Mouse (Mus musculus) heart, adult 2 months (tissue): ENCODE results near the gene Tbr1. TPM values are rescaled to one million over a fixed set of nuclear protein-coding genes. Genes with fewer than 3 reads are reported as not detected.

Experiments used
- DNase-seq, 2 experiments: peaks; one replicate each; pipeline ENCODE4 v3.0.0; 2021
- H3K27ac ChIP-seq: fragments of 200-600 bp; 2 replicates; pipeline ENCODE4 v1.8.1; 2022
- H3K27me3 ChIP-seq: fragments of 200-500 bp; 2 replicates; pipeline ENCODE4 v1.6.1; 2012; ENCODE audit warnings: mild to moderate bottlenecking, low read length, inconsistent platforms, mixed read lengths; ENCODE audit not compliant: control insufficient read depth, insufficient read depth
- H3K36me3 ChIP-seq: fragments of 200-500 bp; 2 replicates; pipeline ENCODE4 v1.6.1; 2012; ENCODE audit warnings: low read length, inconsistent platforms; ENCODE audit not compliant: control insufficient read depth, insufficient read depth
- H3K4me1 ChIP-seq: fragments of 200-500 bp; 2 replicates; pipeline ENCODE4 v1.6.1; 2011; ENCODE audit warnings: low read length; ENCODE audit not compliant: control insufficient read depth, insufficient read depth
- H3K4me3 ChIP-seq: fragments of 200-600 bp; 2 replicates; pipeline ENCODE4 v1.8.1; 2022
- H3K79me2 ChIP-seq: fragments of 200-500 bp; replicated peaks from 2 replicates; pipeline ENCODE4 v1.6.1; 2012; ENCODE audit warnings: mild to moderate bottlenecking, inconsistent platforms, low read length, moderate library complexity, mixed read lengths; ENCODE audit not compliant: control insufficient read depth, insufficient read depth
- H3K9ac ChIP-seq: fragments of 200-500 bp; 2 replicates; pipeline ENCODE4 v1.6.1; 2012; ENCODE audit warnings: low read depth, mild to moderate bottlenecking, control low read depth, inconsistent platforms, low read length, mixed read lengths
- CTCF ChIP-seq: fragments of 200-600 bp; IDR thresholded peaks from 2 replicates; pipeline ENCODE4 v1.8.1; 2022; ENCODE audit warnings: antibody characterized with exemption, mild to moderate bottlenecking, moderate library complexity
- EP300 ChIP-seq: fragments of 200-500 bp; IDR thresholded peaks from 2 replicates; pipeline ENCODE4 v1.6.1; 2011; ENCODE audit warnings: low read depth, low read length, control low read depth; ENCODE audit not compliant: insufficient read depth
- POLR2A ChIP-seq: fragments of 200-500 bp; IDR thresholded peaks from 2 replicates; pipeline ENCODE4 v1.6.1; 2011; ENCODE audit warnings: mild to moderate bottlenecking, low read depth, low read length, control low read depth; ENCODE audit not compliant: insufficient read depth
- WGBS: fragments of 180-500 bp; shearing (Covaris S2); methylation state at CpG from one replicate; pipeline ENCODE4 v1.1.7; 2018; 5-methylcytosine and 5-hydroxymethylcytosine counted together
- intact Hi-C: fragments of 180-260 bp; cut with DNase I; formaldehyde crosslinking; loops from one replicate; pipeline ENCODE4 v1.15.1; 2025
- microRNA-seq, 2 experiments: library from miRNA; unstranded; fragments of <30 nt; microRNA quantifications; one replicate each; pipeline ENCODE4 v1.2.0; 2021
- polyA plus RNA-seq: library from polyadenylated mRNA; depleted of rRNA; stranded (reverse); fragments of >200 nt; gene quantifications from 2 replicates; pipeline ENCODE4 v1.2.3, GENCODE M21; 2012; rRNA removed
- total RNA-seq, 2 experiments: library from RNA; stranded (reverse); gene quantifications; 2 replicates each; pipeline ENCODE4 v1.2.3; 2021

Tbr1 gene
- total and polyA plus RNA-seq, 3 experiments: 0.09 TPM; not detected in 2

DNA sequence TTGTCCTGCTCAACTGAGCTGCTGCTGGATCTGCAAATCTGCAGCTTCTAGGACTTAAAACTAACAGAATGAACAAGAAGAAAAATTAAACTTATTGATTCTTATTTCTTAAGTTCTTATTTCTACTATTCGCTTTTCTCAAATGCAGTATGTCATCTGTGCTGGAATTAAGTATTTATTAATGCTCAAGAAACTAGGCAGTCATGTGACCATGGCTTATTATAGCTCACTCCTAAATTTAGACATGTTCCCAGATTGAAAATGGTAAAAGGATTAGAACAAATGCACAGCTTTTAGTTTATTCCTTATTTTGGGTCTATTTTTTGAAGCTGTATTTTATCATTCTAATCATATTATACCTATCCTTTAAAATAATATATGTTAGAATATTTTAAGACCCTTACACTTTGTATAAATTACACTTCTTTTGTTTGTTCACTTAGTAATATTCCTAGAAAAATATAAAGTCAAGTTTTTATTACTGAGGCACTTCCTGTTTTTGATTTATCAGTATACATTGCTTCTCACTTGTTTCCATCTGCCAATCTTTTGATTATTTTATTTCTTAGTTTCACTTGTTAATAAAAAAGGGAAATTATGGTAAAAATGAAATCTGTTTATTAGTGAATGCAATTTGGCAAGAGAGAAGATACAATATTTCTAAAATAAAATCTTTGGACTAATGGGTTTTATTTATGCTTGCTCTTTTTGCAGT, 20.9 kb downstream of the Tbr1 start:
- DNase-seq: no peak
- no peak for TF ChIP-seq EP300
- no peak for TF ChIP-seq POLR2A
- TF ChIP-seq CTCF: no peak
- Histone ChIP-seq H3K4me3 (no peak overlapping the region), H3K9ac (no peak overlapping the region), H3K4me1 (no peaks in the 10 kb centered on the region), H3K79me2 (no peaks in the 10 kb centered on the region), H3K27me3 (peaks cover 2% of the 10 kb centered on the region; the same call in 1 of the 2 replicates), H3K27ac (no peak overlapping the region), H3K36me3 (no peaks in the 10 kb centered on the region)
- 80% methylated on average over 1 of the region's 1 CpGs for WGBS
- intact Hi-C loops: no loop called here

- Histone ChIP-seq H3K9ac (no peak overlapping the region), H3K27me3 (no peaks in the 10 kb centered on the region), H3K4me1 (no peaks in the 10 kb centered on the region), H3K36me3 (no peaks in the 10 kb centered on the region), H3K4me3 (no peak overlapping the region), H3K79me2 (no peaks in the 10 kb centered on the region), H3K27ac (no peak overlapping the region)
- intact Hi-C loops: no loop called here
- DNase-seq: no peak
- TF ChIP-seq EP300 (no peak), POLR2A (no peak), CTCF (no peak)
- 65% methylated on average over 2 of the region's 2 CpGs for WGBS
Observed at GRCm38 (mm10) chr2:61837243-61837806, 34.6 kb downstream of the Tbr1 start.

Small RNA genes lying within 50 kb of the gene (microRNA-seq; reads per million reads assigned to microRNA genes)
- gene Gm22403: 0 reads per million in 2 experiments

Other genes starting within 250 kb of the Tbr1 start
- 10 to 100 TPM; 18.7 to 19.9 TPM for gene Tank, start 224.3 kb upstream of the Tbr1 start, total RNA-seq
- 6.2 and 12.9 TPM in 2 replicates for gene Tank, start 224.3 kb upstream of the Tbr1 start, polyA plus RNA-seq
- gene Psmd14, start 91.2 kb upstream of the Tbr1 start, total RNA-seq: 10 to 100 TPM; 47.1 to 47.7 TPM
- gene Psmd14, start 91.2 kb upstream of the Tbr1 start, polyA plus RNA-seq: 19.2 and 34.5 TPM in 2 replicates
- gene Slc4a10, start 243.5 kb downstream of the Tbr1 start, total RNA-seq: not detected
- gene Slc4a10, start 243.5 kb downstream of the Tbr1 start, polyA plus RNA-seq: 0.03 and 0.04 TPM in 2 replicates